Mouse (Mus musculus) forebrain, embryonic 13.5 days (tissue): ENCODE results near the gene Vmn1r152. TPM values are rescaled to one million over a fixed set of nuclear protein-coding genes. Genes with fewer than 3 reads are reported as not detected.
"Not testable (repeated sequence)": the region's sequence is repeated elsewhere in the genome, so short reads cannot be mapped to it uniquely, and the experiment has no call there.

Experiments used
- ATAC-seq: fragments of 200-750 bp; cut with Nextera tagmentation; 2 replicates; pipeline ENCODE4 v1.8.0; 2017
- H3K27ac ChIP-seq: fragments of 300-500 bp; sonication (generic); 2 replicates; pipeline ENCODE4 v1.5.1; 2015; ENCODE audit warnings: inconsistent platforms, mild to moderate bottlenecking, moderate library complexity
- H3K27me3 ChIP-seq: fragments of 300-500 bp; sonication (generic); 2 replicates; pipeline ENCODE4 v1.6.1; 2015; ENCODE audit warnings: mild to moderate bottlenecking, inconsistent platforms
- H3K36me3 ChIP-seq: fragments of 300-500 bp; sonication (generic); 2 replicates; pipeline ENCODE4 v1.6.1; 2015; ENCODE audit warnings: mild to moderate bottlenecking, inconsistent platforms; ENCODE audit not compliant: poor library complexity, severe bottlenecking
- H3K4me1 ChIP-seq: fragments of 300-500 bp; sonication (generic); 2 replicates; pipeline ENCODE4 v1.6.1; 2015; ENCODE audit warnings: inconsistent platforms
- H3K4me2 ChIP-seq: fragments of 300-500 bp; sonication (generic); 2 replicates; pipeline ENCODE4 v1.6.1; 2015; ENCODE audit warnings: inconsistent platforms, mild to moderate bottlenecking, moderate library complexity
- H3K4me3 ChIP-seq: fragments of 300-500 bp; sonication (generic); 2 replicates; pipeline ENCODE4 v1.5.1; 2015; ENCODE audit warnings: mild to moderate bottlenecking, inconsistent platforms
- H3K9ac ChIP-seq: fragments of 300-500 bp; sonication (generic); 2 replicates; pipeline ENCODE4 v1.6.1; 2015; ENCODE audit warnings: mild to moderate bottlenecking, inconsistent platforms
- H3K9me3 ChIP-seq: fragments of 300-500 bp; sonication (generic); replicated peaks from 2 replicates; pipeline ENCODE4 v1.6.1; 2016; ENCODE audit warnings: inconsistent platforms
- WGBS: fragments of 180-500 bp; shearing (Covaris S2); methylation state at CpG from one replicate; pipeline ENCODE4 v1.1.7; 2015; 5-methylcytosine and 5-hydroxymethylcytosine counted together
- polyA plus RNA-seq: library from polyadenylated mRNA; unstranded; fragments of >200 nt; fragmentation: Nextera tagmentation; extraction: Ambion mirVana; gene quantifications from 2 replicates; pipeline ENCODE4 v1.2.1, GENCODE M21; 2015

Vmn1r152 gene
- polyA plus RNA-seq: not detected in 2 replicates

- not testable (repeated sequence) for H3K4me3 ChIP-seq, H3K27ac ChIP-seq, H3K9ac ChIP-seq, ATAC-seq, H3K27me3 ChIP-seq, H3K9me3 ChIP-seq, H3K4me2 ChIP-seq, H3K4me1 ChIP-seq, H3K36me3 ChIP-seq
- WGBS: no CpG with 5 or more reads among the region's 3 CpGs
Observed at GRCm38 (mm10) chr7:22522667-22523066, at the start of gene Vmn1r152. Gene Vmn1r152 (plus strand): TSS chr7:22522967.

DNA sequence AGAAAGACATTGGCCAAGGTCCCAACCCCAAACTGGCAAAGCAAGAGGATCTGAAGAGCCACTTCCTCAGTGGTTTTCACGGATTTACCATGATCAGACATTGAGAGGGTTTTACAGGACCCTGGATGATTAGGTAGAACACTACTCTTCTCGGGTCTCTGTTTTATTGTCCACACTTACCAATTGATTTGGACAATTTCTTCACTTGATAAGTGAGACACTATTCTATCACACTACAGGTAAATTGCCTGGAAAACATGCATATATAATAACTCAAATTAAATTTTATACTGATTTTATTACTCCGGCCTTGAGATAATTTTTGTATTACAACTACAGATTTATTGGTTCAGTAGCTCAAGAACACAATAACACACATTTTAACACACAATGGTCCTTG, 23.2 kb upstream of the Vmn1r152 start, which contains the start of gene Vmn1r151:
Vmn1r151 (minus strand) TSS at position 101 of the 400 bp plus-strand sequence.
- H3K9ac ChIP-seq, H3K9me3 ChIP-seq, H3K4me1 ChIP-seq, ATAC-seq, H3K27me3 ChIP-seq, H3K4me3 ChIP-seq, H3K4me2 ChIP-seq, H3K36me3 ChIP-seq, H3K27ac ChIP-seq: not testable (repeated sequence)
- WGBS: 44% methylated on average over 2 of the region's 3 CpGs

GRCm38 (mm10) chr7:22534787-22535186, 12.0 kb downstream of the Vmn1r152 start, which contains the start of gene Gm8677:
Gene Gm8677 (minus strand): TSS chr7:22534887.
- not testable (repeated sequence) for H3K36me3 ChIP-seq, H3K27ac ChIP-seq, H3K9ac ChIP-seq, H3K9me3 ChIP-seq, ATAC-seq, H3K4me3 ChIP-seq, H3K4me1 ChIP-seq, H3K4me2 ChIP-seq, H3K27me3 ChIP-seq
- WGBS: no CpG with 5 or more reads among the region's 1 CpGs

DNA sequence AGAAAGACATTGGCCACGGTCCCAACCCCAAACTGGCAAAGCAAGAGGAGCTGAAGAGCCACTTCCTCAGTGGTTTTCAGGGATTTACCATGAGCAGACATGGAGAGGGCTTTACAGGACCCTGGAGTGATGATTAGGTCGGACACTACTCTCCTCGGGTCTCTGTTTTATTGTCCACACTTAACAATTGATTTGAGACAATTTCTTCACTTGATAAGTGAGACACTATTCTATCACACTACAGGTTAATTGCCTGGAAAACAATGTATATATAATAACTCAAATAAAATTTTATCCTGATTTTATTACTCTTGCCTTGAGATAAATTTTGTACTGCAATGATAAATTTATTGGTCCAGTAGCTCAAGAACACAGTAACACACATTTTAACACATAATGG, 42.5 kb downstream of the Vmn1r152 start, which contains the start of gene Gm4201:
Gm4201 (minus strand) TSS at position 101 of the 400 bp plus-strand sequence.
- not testable (repeated sequence) for H3K4me1 ChIP-seq, H3K4me3 ChIP-seq, H3K9me3 ChIP-seq, H3K9ac ChIP-seq, H3K4me2 ChIP-seq, H3K27ac ChIP-seq, H3K36me3 ChIP-seq, H3K27me3 ChIP-seq, ATAC-seq
- no CpG with 5 or more reads among the region's 3 CpGs for WGBS

Other genes starting within 250 kb of the Vmn1r152 start
- gene Gm4187, start 193.2 kb upstream of the Vmn1r152 start, polyA plus RNA-seq: not detected in 2 replicates
- not detected in 2 replicates for gene Gm8660, start 151.9 kb upstream of the Vmn1r152 start, polyA plus RNA-seq
- gene Vmn1r148, start 109.4 kb upstream of the Vmn1r152 start, polyA plus RNA-seq: not detected in 2 replicates
- not detected in 2 replicates for gene Vmn1r149, start 84.7 kb upstream of the Vmn1r152 start, polyA plus RNA-seq
- not detected in 2 replicates for gene Gm10665, start 58.9 kb upstream of the Vmn1r152 start, polyA plus RNA-seq
- not detected in 2 replicates for gene Vmn1r151, start 23.3 kb upstream of the Vmn1r152 start, polyA plus RNA-seq
- gene Gm8677, start 11.9 kb downstream of the Vmn1r152 start, polyA plus RNA-seq: not detected in 2 replicates
- gene Gm4201, start 42.4 kb downstream of the Vmn1r152 start, polyA plus RNA-seq: not detected in 2 replicates
- gene Gm4565, start 65.2 kb downstream of the Vmn1r152 start, polyA plus RNA-seq: not detected in 2 replicates
- gene Vmn1r155, start 135.1 kb downstream of the Vmn1r152 start, polyA plus RNA-seq: not detected in 2 replicates
- not detected in 2 replicates for gene Gm8693, start 169.3 kb downstream of the Vmn1r152 start, polyA plus RNA-seq
- not detected in 2 replicates for gene Gm4567, start 196.7 kb downstream of the Vmn1r152 start, polyA plus RNA-seq
- gene Vmn1r157, start 238.7 kb downstream of the Vmn1r152 start, polyA plus RNA-seq: not detected in 2 replicates